Mouse (Mus musculus): ENCODE measurements around the gene Bag2. TPM values are rescaled to one million over a fixed set of nuclear protein-coding genes. Genes with fewer than 3 reads are reported as not detected.

The Bag2 gene
- polyA plus RNA-seq, 1 experiment from 2014 or later = 194 TPM

GRCm38 (mm10) chr1:33734001-33734685, 23.5 kb downstream of the Bag2 start:
- H3K27me3 ChIP-seq = no peaks in the 10 kb centered on the region
- ATAC-seq (peak; percentile 44), DNase-seq (ENCODE audit: low read depth, low spot score) (no peak)
- TF ChIP-seq CTCF (IDR thresholded peaks at IDR 0.05) = no peak
- POLR2A ChIA-PET = no interaction called here
- CTCF ChIA-PET = interaction anchor here (0.8 to 5.6 kb wide), 7 partner anchors 9 to 74 kb away, joined by 3 to 30 read pairs (median 4); partner anchors contain the start of gene Prim2
- in situ Hi-C loops (cut with MboI; ENCODE audit: low pct_unique_long_range_greater_than_20kb) = loop anchor here (5.0 kb wide), 1 partner anchor 47 kb away; no protein-coding TSS in a partner anchor

GRCm38 (mm10) chr1:33733044-33733443, 24.6 kb downstream of the Bag2 start:
- DNase-seq (ENCODE audit: low read depth, low spot score) (no peak), ATAC-seq (peak; percentile 94)
- TF ChIP-seq CTCF (IDR thresholded peaks at IDR 0.05) = no peak
- ChIA-PET CTCF (interaction anchor here (1.1 to 5.6 kb wide), 5 partner anchors 10 to 61 kb away, joined by 3 to 30 read pairs (median 9); partner anchors contain the start of gene Prim2), POLR2A (interaction anchor here (0.6 kb wide), 1 partner anchor 70 kb away, joined by 3 read pairs; no protein-coding TSS in a partner anchor)
- no peaks in the 10 kb centered on the region for H3K27me3 ChIP-seq
- in situ Hi-C loops (cut with MboI; ENCODE audit: low pct_unique_long_range_greater_than_20kb) = loop anchor here (5.0 kb wide), 1 partner anchor 46 kb away; no protein-coding TSS in a partner anchor

- no peaks in the 10 kb centered on the region for H3K27me3 ChIP-seq
- ChIA-PET POLR2A (no interaction called here), CTCF (interaction anchor here (1.5 kb wide), 1 partner anchor 14 kb away, joined by 3 read pairs; no protein-coding TSS in a partner anchor)
- no peak for DNase-seq (ENCODE audit: low read depth, low spot score)
- no peak for TF ChIP-seq CTCF (IDR thresholded peaks at IDR 0.05)
- ATAC-seq = no peak
- in situ Hi-C loops (cut with MboI; ENCODE audit: low pct_unique_long_range_greater_than_20kb) = no loop called here
Measured at GRCm38 (mm10) chr1:33725086-33725485, 32.5 kb downstream of the Bag2 start.

GRCm38 (mm10) chr1:33724516-33724915, 33.1 kb downstream of the Bag2 start:
- no peaks in the 10 kb centered on the region for H3K27me3 ChIP-seq
- ATAC-seq (peak; percentile 45), DNase-seq (ENCODE audit: low read depth, low spot score) (no peak)
- POLR2A ChIA-PET = no interaction called here
- CTCF ChIA-PET = no interaction called here
- no peak for TF ChIP-seq CTCF (IDR thresholded peaks at IDR 0.05)
- in situ Hi-C loops (cut with MboI; ENCODE audit: low pct_unique_long_range_greater_than_20kb) = no loop called here

- ATAC-seq (no peak), DNase-seq (ENCODE audit: low read depth, low spot score) (no peak)
- ChIA-PET POLR2A (no interaction called here), CTCF (interaction anchor here (1.2 kb wide), 1 partner anchor 18 kb away, joined by 4 read pairs; no protein-coding TSS in a partner anchor)
- TF ChIP-seq CTCF (IDR thresholded peaks at IDR 0.05) = no peak
- in situ Hi-C loops (cut with MboI; ENCODE audit: low pct_unique_long_range_greater_than_20kb) = no loop called here
- H3K27me3 ChIP-seq = no peaks in the 10 kb centered on the region
Measured at GRCm38 (mm10) chr1:33721020-33721419, 36.6 kb downstream of the Bag2 start.

GRCm38 (mm10) chr1:33720231-33720630, 37.4 kb downstream of the Bag2 start:
- TF ChIP-seq CTCF (IDR thresholded peaks at IDR 0.05) = no peak
- in situ Hi-C loops (cut with MboI; ENCODE audit: low pct_unique_long_range_greater_than_20kb) = no loop called here
- ATAC-seq (peak; percentile 55), DNase-seq (ENCODE audit: low read depth, low spot score) (no peak)
- H3K27me3 ChIP-seq = no peaks in the 10 kb centered on the region
- POLR2A ChIA-PET = no interaction called here
- CTCF ChIA-PET = no interaction called here

GRCm38 (mm10) chr1:33719733-33720225, 37.8 kb downstream of the Bag2 start, which contains the start of gene Rab23:
Rab23 (plus strand) TSS chr1:33719887.
- in situ Hi-C loops (cut with MboI; ENCODE audit: low pct_unique_long_range_greater_than_20kb) = no loop called here
- ChIA-PET CTCF (no interaction called here), POLR2A (no interaction called here)
- H3K27me3 ChIP-seq = no peaks in the 10 kb centered on the region
- ATAC-seq = peak; percentile 86
- DNase-seq (ENCODE audit: low read depth, low spot score) = no peak
- no peak for TF ChIP-seq CTCF (IDR thresholded peaks at IDR 0.05)

GRCm38 (mm10) chr1:33717636-33718035, 40.0 kb downstream of the Bag2 start:
- H3K27me3 ChIP-seq = no peaks in the 10 kb centered on the region
- ChIA-PET CTCF (interaction anchor here (1.2 to 1.4 kb wide), 3 partner anchors 9 to 23 kb away, joined by 3 to 4 read pairs (median 3); no protein-coding TSS in a partner anchor), POLR2A (no interaction called here)
- no peak for TF ChIP-seq CTCF (IDR thresholded peaks at IDR 0.05)
- in situ Hi-C loops (cut with MboI; ENCODE audit: low pct_unique_long_range_greater_than_20kb) = no loop called here
- no peak for DNase-seq (ENCODE audit: low read depth, low spot score)
- ATAC-seq = no peak

- DNase-seq (ENCODE audit: low read depth, low spot score) (no peak), ATAC-seq (no peak)
- in situ Hi-C loops (cut with MboI; ENCODE audit: low pct_unique_long_range_greater_than_20kb) = no loop called here
- ChIA-PET POLR2A (no interaction called here), CTCF (no interaction called here)
- TF ChIP-seq CTCF (IDR thresholded peaks at IDR 0.05) = no peak
- no peaks in the 10 kb centered on the region for H3K27me3 ChIP-seq
Measured at GRCm38 (mm10) chr1:33714796-33715195, 42.8 kb downstream of the Bag2 start.

- ChIA-PET CTCF (interaction anchor here (0.7 kb wide), 1 partner anchor 14 kb away, joined by 3 read pairs; no protein-coding TSS in a partner anchor), POLR2A (no interaction called here)
- ATAC-seq (no peak), DNase-seq (ENCODE audit: low read depth, low spot score) (no peak)
- H3K27me3 ChIP-seq = no peaks in the 10 kb centered on the region
- TF ChIP-seq CTCF (IDR thresholded peaks at IDR 0.05) = no peak
- in situ Hi-C loops (cut with MboI; ENCODE audit: low pct_unique_long_range_greater_than_20kb) = no loop called here
Measured at GRCm38 (mm10) chr1:33712026-33712425, 45.6 kb downstream of the Bag2 start.

GRCm38 (mm10) chr1:33709615-33710014, 48.0 kb downstream of the Bag2 start:
- H3K27me3 ChIP-seq = no peaks in the 10 kb centered on the region
- in situ Hi-C loops (cut with MboI; ENCODE audit: low pct_unique_long_range_greater_than_20kb) = no loop called here
- CTCF ChIA-PET = interaction anchor here (1.4 kb wide), 1 partner anchor 30 kb away, joined by 3 read pairs; no protein-coding TSS in a partner anchor
- ATAC-seq = no peak
- POLR2A ChIA-PET = no interaction called here
- no peak for DNase-seq (ENCODE audit: low read depth, low spot score)
- TF ChIP-seq CTCF (IDR thresholded peaks at IDR 0.05) = no peak

Data from Patski (cell line).